Mouse (Mus musculus) limb, embryonic 13.5 days (tissue): Measurements from ENCODE around the gene Reln. TPM values are rescaled to one million over a fixed set of nuclear protein-coding genes. Genes with fewer than 3 reads are reported as not detected.

ENCODE experiments used
- ATAC-seq: fragments of 200-750 bp; cut with Nextera tagmentation; 2 replicates; pipeline ENCODE4 v1.8.0; 2017; ENCODE audit warnings: low read depth, moderate number of reproducible peaks, moderate TSS enrichment; ENCODE audit not compliant: low FRiP score
- H3K27ac ChIP-seq: fragments of 300-500 bp; sonication (generic); 2 replicates; pipeline ENCODE4 v1.5.1; 2015; ENCODE audit warnings: inconsistent platforms, mild to moderate bottlenecking, moderate library complexity
- H3K27me3 ChIP-seq: fragments of 300-500 bp; sonication (generic); 2 replicates; pipeline ENCODE4 v1.6.1; 2015; ENCODE audit warnings: mild to moderate bottlenecking, inconsistent platforms
- H3K36me3 ChIP-seq: fragments of 300-500 bp; sonication (generic); 2 replicates; pipeline ENCODE4 v1.6.1; 2015; ENCODE audit warnings: inconsistent platforms, mild to moderate bottlenecking, moderate library complexity
- H3K4me1 ChIP-seq: fragments of 300-500 bp; sonication (generic); 2 replicates; pipeline ENCODE4 v1.6.1; 2015; ENCODE audit warnings: inconsistent platforms
- H3K4me2 ChIP-seq: fragments of 300-500 bp; sonication (generic); replicated peaks from 2 replicates; pipeline ENCODE4 v1.6.1; 2015; ENCODE audit warnings: inconsistent platforms, mild to moderate bottlenecking, moderate library complexity
- H3K4me3 ChIP-seq: fragments of 300-500 bp; sonication (generic); 2 replicates; pipeline ENCODE4 v1.5.1; 2015; ENCODE audit warnings: moderate library complexity, mild to moderate bottlenecking, inconsistent platforms
- H3K9ac ChIP-seq: fragments of 300-500 bp; sonication (generic); 2 replicates; pipeline ENCODE4 v1.6.1; 2015; ENCODE audit warnings: mild to moderate bottlenecking, inconsistent platforms
- H3K9me3 ChIP-seq: fragments of 300-500 bp; sonication (generic); 2 replicates; pipeline ENCODE4 v1.6.1; 2016; ENCODE audit warnings: inconsistent platforms
- WGBS: fragments of 180-500 bp; shearing (Covaris S2); methylation state at CpG from one replicate; pipeline ENCODE4 v1.1.7; 2015; 5-methylcytosine and 5-hydroxymethylcytosine counted together
- polyA plus RNA-seq: library from polyadenylated mRNA; unstranded; fragments of >200 nt; fragmentation: Nextera tagmentation; extraction: Ambion mirVana; gene quantifications from 2 replicates; pipeline ENCODE4 v1.2.1, GENCODE M21; 2015

Reln gene
- polyA plus RNA-seq, 1 experiment from 2014 or later = 2.3 TPM

- H3K27ac ChIP-seq = no peak overlapping the region
- ATAC-seq = no peak
- H3K4me2 ChIP-seq = no peak overlapping the region
- H3K27me3 ChIP-seq = no peaks in the 10 kb centered on the region
- no peak overlapping the region for H3K9ac ChIP-seq
- WGBS = 73% methylated on average over 4 of the region's 4 CpGs
- no peaks in the 10 kb centered on the region for H3K9me3 ChIP-seq
- no peaks in the 10 kb centered on the region for H3K36me3 ChIP-seq
- H3K4me1 ChIP-seq = no peaks in the 10 kb centered on the region
- H3K4me3 ChIP-seq = no peak overlapping the region
Observed at GRCm38 (mm10) chr5:21844676-21845075, 499.8 kb downstream of the Reln start.

Other genes with a start within 250 kb of the Reln start
- gene Orc5, start 205.7 kb upstream of the Reln start, polyA plus RNA-seq = 39.4 and 42.1 TPM in 2 replicates